Mouse (Mus musculus) embryonic facial prominence, embryonic 11.5 days (tissue): ENCODE measurements around the gene Npas3. TPM values are rescaled to one million over a fixed set of nuclear protein-coding genes. Genes with fewer than 3 reads are reported as not detected.

ENCODE experiments used
- ATAC-seq: fragments of 200-750 bp; cut with Nextera tagmentation; replicated peaks from 2 replicates; pipeline ENCODE4 v1.8.0; 2017; ENCODE audit warnings: low read depth; ENCODE audit not compliant: insufficient number of reproducible peaks, low FRiP score, low TSS enrichment
- DNase-seq: peaks from one replicate; pipeline ENCODE4 v3.0.0-alpha.2; 2015; ENCODE audit warnings: low spot score
- H3K27ac ChIP-seq: fragments of 300-500 bp; sonication (generic); replicated peaks from 2 replicates; pipeline ENCODE4 v1.5.1; 2014; ENCODE audit warnings: mild to moderate bottlenecking, low read depth, low read length, control low read depth
- H3K27me3 ChIP-seq: fragments of 300-500 bp; sonication (generic); 2 replicates; pipeline ENCODE4 v1.6.1; 2014; ENCODE audit warnings: mild to moderate bottlenecking, low read length, moderate library complexity, mixed read lengths; ENCODE audit not compliant: control insufficient read depth, insufficient read depth
- H3K36me3 ChIP-seq: fragments of 300-500 bp; sonication (generic); replicated peaks from 2 replicates; pipeline ENCODE4 v1.6.1; 2014; ENCODE audit warnings: low read depth, mild to moderate bottlenecking, low read length, moderate library complexity, mixed read lengths; ENCODE audit not compliant: control insufficient read depth, insufficient read depth
- H3K4me1 ChIP-seq: fragments of 300-500 bp; sonication (generic); 2 replicates; pipeline ENCODE4 v1.6.1; 2014; ENCODE audit warnings: low read length, mixed read lengths; ENCODE audit not compliant: control insufficient read depth, insufficient read depth
- H3K4me2 ChIP-seq: fragments of 300-500 bp; sonication (generic); 2 replicates; pipeline ENCODE4 v1.6.1; 2014; ENCODE audit warnings: low read depth, mild to moderate bottlenecking, control low read depth, low read length, moderate library complexity
- H3K4me3 ChIP-seq: fragments of 300-500 bp; sonication (generic); 2 replicates; pipeline ENCODE4 v1.5.1; 2014; ENCODE audit warnings: low read depth, low read length, control low read depth
- H3K9ac ChIP-seq: fragments of 300-500 bp; sonication (generic); replicated peaks from 2 replicates; pipeline ENCODE4 v1.6.1; 2014; ENCODE audit warnings: mild to moderate bottlenecking, control low read depth, low read length
- H3K9me3 ChIP-seq: fragments of 300-500 bp; sonication (generic); replicated peaks from 2 replicates; pipeline ENCODE4 v1.6.1; 2016; ENCODE audit warnings: mild to moderate bottlenecking, low read length, inconsistent platforms, mixed read lengths; ENCODE audit not compliant: control insufficient read depth
- WGBS: fragments of 180-500 bp; shearing (Covaris S2); extraction: QIAGEN DNeasy Blood & Tissue Kit; methylation state at CpG from one replicate; pipeline ENCODE4 v1.1.7; 2014; 5-methylcytosine and 5-hydroxymethylcytosine counted together
- polyA plus RNA-seq: library from polyadenylated mRNA; unstranded; fragments of >200 nt; fragmentation: Nextera tagmentation; extraction: Ambion mirVana; gene quantifications from 2 replicates; pipeline ENCODE4 v1.2.1, GENCODE M21; 2014

Npas3 gene
- polyA plus RNA-seq, 1 experiment from 2014 or later: 5.0 TPM

DNA sequence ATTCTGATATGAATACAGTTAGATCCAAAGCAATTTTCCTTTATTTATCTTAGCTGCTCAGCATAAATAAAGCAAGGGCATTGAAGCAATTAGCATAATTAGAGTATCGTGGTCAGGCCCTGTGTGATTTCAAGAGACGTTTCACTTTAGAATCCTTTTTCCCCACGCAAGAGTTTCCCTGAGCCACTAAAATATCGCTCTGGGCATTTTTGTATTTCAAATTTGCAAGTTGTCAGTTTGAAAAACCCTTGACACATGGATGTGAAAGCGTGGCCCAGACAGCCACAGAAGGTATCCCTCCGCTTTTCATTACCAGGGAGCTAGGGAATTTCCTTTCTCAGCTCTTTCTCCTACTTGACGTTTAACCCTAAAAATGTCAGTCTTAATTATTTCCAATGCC lies 553.9 kb downstream of the Npas3 start:
- H3K27ac ChIP-seq: no peak overlapping the region
- 28% methylated on average over 7 of the region's 7 CpGs for WGBS
- H3K4me1 ChIP-seq: peaks cover 2% of the 10 kb centered on the region; the same call in 1 of the 2 replicates
- H3K9ac ChIP-seq: no peak overlapping the region
- no peaks in the 10 kb centered on the region for H3K36me3 ChIP-seq
- H3K27me3 ChIP-seq: no peaks in the 10 kb centered on the region
- H3K4me3 ChIP-seq: no peak overlapping the region
- no peaks in the 10 kb centered on the region for H3K9me3 ChIP-seq
- peak; percentile 43 for DNase-seq
- ATAC-seq: no peak
- no peak overlapping the region for H3K4me2 ChIP-seq

DNA sequence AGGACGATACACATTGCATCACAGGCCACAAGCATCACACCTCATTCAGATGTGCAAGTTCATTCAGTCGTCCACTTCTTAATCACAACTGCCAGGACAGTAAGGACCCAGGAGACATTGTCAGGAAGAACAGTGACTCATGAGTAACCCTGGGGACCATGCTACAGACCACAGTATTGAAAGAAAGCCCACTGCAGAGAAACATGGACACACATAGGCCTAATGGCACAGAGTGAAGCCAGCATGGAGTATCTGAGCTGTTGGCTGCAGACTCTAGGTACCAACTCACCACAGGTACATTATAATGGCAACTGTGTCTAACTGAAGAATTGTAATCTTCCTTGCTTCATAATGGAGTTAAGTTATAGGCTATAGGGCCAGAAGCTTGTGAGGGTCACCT lies 561.6 kb downstream of the Npas3 start:
- DNase-seq: no peak
- H3K27ac ChIP-seq: no peak overlapping the region
- 91% methylated on average over 2 of the region's 2 CpGs for WGBS
- ATAC-seq: no peak
- H3K4me3 ChIP-seq: no peak overlapping the region
- H3K4me1 ChIP-seq: no peaks in the 10 kb centered on the region
- no peak overlapping the region for H3K9ac ChIP-seq
- H3K9me3 ChIP-seq: no peaks in the 10 kb centered on the region
- no peaks in the 10 kb centered on the region for H3K27me3 ChIP-seq
- no peak overlapping the region for H3K4me2 ChIP-seq
- no peaks in the 10 kb centered on the region for H3K36me3 ChIP-seq

DNA sequence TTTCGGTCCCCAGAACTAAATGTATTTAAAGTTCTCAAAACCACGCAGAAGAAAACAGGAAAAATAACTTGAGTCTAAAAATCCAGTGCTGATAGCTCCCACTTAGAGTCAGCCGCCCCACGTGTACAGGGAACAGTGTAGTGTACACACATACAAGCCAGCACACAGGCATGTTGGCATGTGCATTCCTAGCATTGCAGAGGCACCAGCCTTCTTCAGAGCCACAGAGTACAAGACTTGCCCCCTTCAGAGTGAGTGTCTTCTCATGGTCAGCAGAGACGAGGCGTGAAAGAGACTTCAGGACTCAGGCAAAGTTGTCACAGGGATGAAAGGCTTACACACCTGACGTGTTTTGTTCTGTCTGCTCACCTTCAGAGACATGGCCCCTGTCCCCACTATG lies 565.8 kb downstream of the Npas3 start:
- Histone ChIP-seq H3K9ac (no peak overlapping the region), H3K4me1 (no peaks in the 10 kb centered on the region), H3K27me3 (no peaks in the 10 kb centered on the region), H3K9me3 (no peaks in the 10 kb centered on the region), H3K36me3 (no peaks in the 10 kb centered on the region), H3K4me2 (no peak overlapping the region), H3K27ac (no peak overlapping the region), H3K4me3 (no peak overlapping the region)
- no peak for ATAC-seq
- no peak for DNase-seq
- WGBS: 90% methylated on average over 7 of the region's 7 CpGs

DNA sequence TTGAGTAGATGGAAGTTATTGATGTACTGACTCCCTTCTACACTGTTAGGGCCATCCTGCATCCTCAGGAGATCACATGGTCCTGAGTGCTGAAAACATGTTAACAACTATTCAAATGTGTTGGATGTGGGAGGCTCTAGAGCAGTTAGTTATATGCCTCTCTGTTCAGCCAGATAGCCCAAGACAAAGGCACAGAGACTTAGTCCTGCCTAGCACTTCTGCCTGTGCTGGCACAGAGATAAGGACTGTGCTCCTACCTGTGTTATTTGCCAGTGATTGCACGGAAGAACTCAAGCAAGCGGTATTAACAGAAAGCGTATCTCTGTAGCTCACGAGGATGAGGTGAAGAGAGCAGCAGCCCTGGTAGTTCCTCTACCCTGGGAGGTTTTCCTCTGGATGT lies 571.5 kb downstream of the Npas3 start:
- Histone ChIP-seq H3K36me3 (no peaks in the 10 kb centered on the region), H3K4me3 (no peak overlapping the region), H3K27me3 (no peaks in the 10 kb centered on the region), H3K4me2 (no peak overlapping the region), H3K9me3 (no peaks in the 10 kb centered on the region), H3K4me1 (no peaks in the 10 kb centered on the region), H3K9ac (no peak overlapping the region), H3K27ac (no peak overlapping the region)
- WGBS: 91% methylated on average over 4 of the region's 4 CpGs
- ATAC-seq: no peak
- DNase-seq: no peak

DNA sequence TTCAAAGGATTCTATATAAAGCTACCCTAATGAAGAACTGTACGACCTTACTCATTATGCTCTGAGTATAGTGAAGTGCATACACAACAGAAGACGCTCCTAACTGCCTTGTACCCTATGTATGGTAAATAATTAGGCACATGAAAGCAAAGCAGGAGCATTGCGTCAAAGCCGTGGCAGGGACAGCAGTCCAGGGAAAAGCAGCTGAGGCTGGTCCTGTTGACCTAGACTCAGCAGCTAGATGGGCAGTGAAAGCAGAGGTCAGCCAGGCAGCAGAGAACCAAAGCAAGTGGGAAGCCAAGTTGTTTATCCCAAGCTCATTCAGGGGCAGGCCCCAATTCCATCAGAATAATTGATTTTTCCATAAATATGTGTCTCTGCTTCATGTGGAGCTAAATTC lies 574.4 kb downstream of the Npas3 start:
- ATAC-seq (no peak), DNase-seq (no peak)
- no peaks in the 10 kb centered on the region for H3K9me3 ChIP-seq
- no peak overlapping the region for H3K9ac ChIP-seq
- no peaks in the 10 kb centered on the region for H3K36me3 ChIP-seq
- no peak overlapping the region for H3K4me3 ChIP-seq
- H3K27me3 ChIP-seq: no peaks in the 10 kb centered on the region
- no peak overlapping the region for H3K4me2 ChIP-seq
- H3K27ac ChIP-seq: no peak overlapping the region
- no peaks in the 10 kb centered on the region for H3K4me1 ChIP-seq
- WGBS: 73% methylated on average over 4 of the region's 4 CpGs

DNA sequence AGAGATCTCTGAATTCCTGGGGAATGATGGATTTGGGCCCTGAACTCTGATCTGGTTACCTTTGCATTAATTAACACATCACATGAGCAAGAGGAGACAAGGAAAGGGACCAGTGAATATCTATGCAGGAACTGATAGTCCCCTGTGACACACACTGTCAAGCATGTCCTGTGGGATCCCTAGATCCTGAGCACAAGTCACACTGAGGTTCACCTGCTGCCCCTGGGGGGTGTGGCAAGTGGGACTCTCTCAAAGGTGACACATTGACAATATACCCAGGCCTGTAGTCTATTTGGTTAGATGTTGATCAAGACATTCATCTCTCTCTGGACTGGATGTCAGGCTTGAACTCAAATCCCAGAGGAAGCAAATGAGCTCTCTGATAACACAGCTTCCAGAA lies 576.8 kb downstream of the Npas3 start:
- Histone ChIP-seq H3K4me1 (no peaks in the 10 kb centered on the region), H3K9me3 (no peaks in the 10 kb centered on the region), H3K27ac (no peak overlapping the region), H3K9ac (no peak overlapping the region), H3K27me3 (no peaks in the 10 kb centered on the region), H3K4me3 (no peak overlapping the region), H3K4me2 (no peak overlapping the region), H3K36me3 (no peaks in the 10 kb centered on the region)
- no peak for ATAC-seq
- DNase-seq: no peak

DNA sequence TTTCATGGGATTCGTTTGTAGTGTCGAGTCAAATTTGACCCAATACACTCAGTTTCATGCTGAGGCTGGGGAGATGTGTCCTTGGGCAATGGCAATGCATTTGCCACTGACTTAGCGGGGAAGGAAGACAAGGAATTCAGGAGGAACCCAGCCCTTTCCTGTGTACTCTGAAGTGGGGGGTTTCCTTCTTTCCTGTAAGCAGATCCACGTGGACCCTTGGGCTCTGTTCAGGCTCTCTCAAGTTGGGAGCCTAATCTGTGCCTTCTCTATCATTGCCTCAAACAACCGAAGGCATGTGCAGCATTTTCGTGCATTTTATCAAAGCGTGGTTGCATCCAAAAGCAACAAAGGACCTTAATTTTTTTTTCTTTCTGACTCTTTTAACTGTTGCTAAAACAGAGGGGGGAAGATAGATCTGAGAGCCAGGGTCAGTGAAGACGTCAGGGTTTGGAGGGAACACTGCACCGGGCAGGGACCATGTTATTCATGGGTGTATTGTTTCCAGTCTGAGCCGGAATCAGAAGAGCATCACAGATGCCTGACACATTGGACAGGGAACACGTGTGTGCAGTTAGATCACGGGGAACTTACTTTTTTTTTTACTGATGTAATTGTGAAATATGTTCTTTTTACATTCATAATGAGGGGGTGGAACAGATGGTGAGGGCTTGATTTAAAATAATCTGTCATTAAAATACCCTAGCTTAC lies 577.6 kb downstream of the Npas3 start:
- WGBS: 53% methylated on average over 12 of the region's 12 CpGs
- Histone ChIP-seq H3K9me3 (no peaks in the 10 kb centered on the region), H3K9ac (no peak overlapping the region), H3K4me3 (no peak overlapping the region), H3K27ac (no peak overlapping the region), H3K4me2 (no peak overlapping the region), H3K4me1 (no peaks in the 10 kb centered on the region), H3K36me3 (no peaks in the 10 kb centered on the region), H3K27me3 (no peaks in the 10 kb centered on the region)
- no peak for ATAC-seq
- DNase-seq: peak; percentile 28

DNA sequence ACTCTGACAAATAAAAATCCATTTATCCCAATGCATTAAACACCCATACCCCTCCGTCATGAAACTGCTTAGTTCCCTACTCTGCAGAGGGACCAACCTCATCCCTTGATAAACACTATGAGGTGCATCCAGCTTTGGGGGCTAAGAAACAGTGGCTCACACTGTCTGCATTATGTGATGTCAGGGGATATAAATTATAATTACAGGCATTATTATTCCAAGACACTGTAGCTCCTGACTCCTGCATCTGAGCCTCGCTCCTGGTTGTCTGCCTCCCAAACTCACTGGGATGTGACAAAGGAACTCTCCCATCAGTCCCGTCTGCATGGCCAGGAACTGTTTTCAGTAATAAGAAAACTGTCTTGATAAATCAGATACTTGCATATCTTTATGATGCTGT lies 578.3 kb downstream of the Npas3 start:
- no peak overlapping the region for H3K4me3 ChIP-seq
- ATAC-seq (no peak), DNase-seq (no peak)
- no peaks in the 10 kb centered on the region for H3K4me1 ChIP-seq
- H3K27me3 ChIP-seq: no peaks in the 10 kb centered on the region
- no peaks in the 10 kb centered on the region for H3K36me3 ChIP-seq
- no peaks in the 10 kb centered on the region for H3K9me3 ChIP-seq
- no peak overlapping the region for H3K27ac ChIP-seq
- no peak overlapping the region for H3K4me2 ChIP-seq
- 55% methylated on average over 3 of the region's 3 CpGs for WGBS
- H3K9ac ChIP-seq: no peak overlapping the region
